Mouse (Mus musculus) bone marrow macrophage, adult 2 months (primary cell): ENCODE results near the gene Gm49391. TPM values are rescaled to one million over a fixed set of nuclear protein-coding genes. Genes with fewer than 3 reads are reported as not detected.
"Not testable (repeated sequence)": the region's sequence is repeated elsewhere in the genome, so short reads cannot be mapped to it uniquely, and the experiment has no call there.

Source experiments
- H3K27ac ChIP-seq: 2 replicates; pipeline ENCODE4 v1.5.1; 2012; ENCODE audit warnings: low read depth, low read length; ENCODE audit not compliant: insufficient read depth
- H3K4me1 ChIP-seq: 2 replicates; pipeline ENCODE4 v1.6.1; 2012; ENCODE audit warnings: low read length; ENCODE audit not compliant: control insufficient read depth, insufficient read depth
- H3K4me3 ChIP-seq: 2 replicates; pipeline ENCODE4 v1.5.1; 2012; ENCODE audit warnings: mild to moderate bottlenecking, low read length, moderate library complexity; ENCODE audit not compliant: insufficient read depth
- CTCF ChIP-seq: IDR thresholded peaks from 2 replicates; pipeline ENCODE4 v1.5.1; 2012; ENCODE audit warnings: low read depth, mild to moderate bottlenecking, low read length, moderate library complexity
- POLR2A ChIP-seq: IDR thresholded peaks from 2 replicates; pipeline ENCODE4 v1.6.1; 2012; ENCODE audit warnings: mild to moderate bottlenecking, low read depth, low read length, borderline replicate concordance
- polyA plus RNA-seq: library from polyadenylated mRNA; stranded (reverse); fragments of >200 nt; gene quantifications from 2 replicates; pipeline ENCODE4 v1.2.4, GENCODE M21; 2012; ENCODE audit not compliant: missing spikeins, insufficient read depth, insufficient read length

Gene Gm49391
- polyA plus RNA-seq: 15.9 TPM in 1 of 2 replicates, not detected in the other

DNA sequence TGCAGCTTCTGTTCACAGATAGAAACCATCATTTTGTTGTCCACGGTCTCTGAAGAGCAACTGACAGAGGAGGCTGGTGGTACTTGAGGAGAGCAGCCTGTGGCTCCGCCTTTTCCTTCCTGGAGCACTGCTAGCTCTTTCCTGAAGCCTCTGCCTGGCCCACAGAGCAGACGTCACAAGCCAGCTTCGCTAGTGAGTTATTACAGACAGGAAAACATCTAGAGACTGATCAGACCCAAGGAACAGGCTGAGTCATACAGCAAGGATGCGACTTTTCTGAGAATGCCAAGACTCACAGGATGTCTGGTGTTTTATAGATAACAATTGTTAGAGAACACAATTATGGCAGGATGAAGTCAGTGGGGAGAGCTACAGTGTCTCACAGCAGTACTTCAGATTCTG lies at the start of gene Gm49391, which contains the start of gene Ctla2a:
TSS of gene Gm49391 (minus strand) at position 72 of the 402 bp plus-strand sequence.
TSS of gene Ctla2a (minus strand) at position 126 of the 402 bp plus-strand sequence.
- H3K27ac ChIP-seq: no peak within 1 kb of the TSS
- no peak within 1 kb of the TSS for H3K4me3 ChIP-seq
- peaks cover 5% of the 10 kb centered on the region; the same call in 1 of the 2 replicates for H3K4me1 ChIP-seq
- no peak for TF ChIP-seq POLR2A
- TF ChIP-seq CTCF: no peak

DNA sequence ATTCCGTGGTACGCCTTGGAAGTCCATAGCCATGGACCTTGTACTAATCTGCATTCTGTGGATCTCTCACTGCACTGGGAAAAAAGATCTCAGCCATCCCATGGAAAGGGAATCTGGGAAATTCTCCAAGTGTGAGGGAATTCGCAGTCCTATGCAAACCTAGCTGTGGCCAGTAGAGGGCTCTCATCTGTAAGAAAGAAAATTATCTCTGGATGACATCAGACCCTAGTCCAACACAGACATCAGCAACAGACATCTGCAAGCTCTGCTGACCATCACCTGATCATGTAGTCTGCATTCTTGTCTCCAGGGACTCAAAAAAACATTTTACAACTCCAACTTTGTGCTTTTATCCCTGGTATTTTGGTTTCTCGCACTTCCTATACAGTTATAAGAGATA lies 35.9 kb upstream of the Gm49391 start:
- H3K4me1 ChIP-seq, H3K4me3 ChIP-seq, H3K27ac ChIP-seq: not testable (repeated sequence)

DNA sequence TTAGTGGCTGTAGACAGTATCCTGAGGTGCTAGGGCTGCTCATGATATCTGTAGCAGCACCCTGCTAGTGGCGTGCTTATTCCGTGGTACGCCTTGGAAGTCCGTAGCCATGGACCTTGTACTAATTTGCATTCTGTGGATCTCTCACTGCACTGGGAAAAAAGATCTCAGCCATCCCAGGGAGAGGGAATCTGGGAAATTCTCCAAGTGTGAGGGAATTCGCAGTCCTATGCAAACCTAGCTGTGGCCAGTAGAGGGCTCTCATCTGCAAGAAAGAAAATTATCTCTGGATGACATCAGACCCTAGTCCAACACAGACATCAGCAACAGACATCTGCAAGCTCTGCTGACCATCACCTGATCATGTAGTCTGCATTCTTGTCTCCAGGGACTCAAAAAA lies 27.6 kb upstream of the Gm49391 start:
- not testable (repeated sequence) for H3K4me3 ChIP-seq, H3K27ac ChIP-seq, H3K4me1 ChIP-seq

DNA sequence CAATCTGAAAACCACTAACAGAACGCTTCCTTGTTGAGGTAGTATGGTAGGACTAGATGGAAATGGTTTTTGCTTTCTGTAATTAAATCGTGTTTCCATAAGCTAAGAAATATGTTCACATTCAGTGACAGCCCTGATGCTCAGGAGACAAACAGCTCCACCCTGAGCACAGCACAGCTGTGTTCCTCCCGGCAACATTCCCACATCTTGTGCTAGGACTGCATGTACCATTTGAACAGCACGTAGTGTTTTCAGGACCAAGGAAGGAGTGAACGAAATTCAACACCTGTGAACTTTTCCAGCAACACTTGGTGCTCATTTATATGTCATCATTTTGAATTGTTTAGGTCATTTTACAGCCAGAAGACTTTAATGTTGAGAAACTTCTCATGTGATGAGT lies 25.3 kb upstream of the Gm49391 start:
- no peak for TF ChIP-seq CTCF
- TF ChIP-seq POLR2A: no peak
- Histone ChIP-seq H3K4me1 (no peaks in the 10 kb centered on the region), H3K4me3 (no peak overlapping the region), H3K27ac (no peak overlapping the region)

DNA sequence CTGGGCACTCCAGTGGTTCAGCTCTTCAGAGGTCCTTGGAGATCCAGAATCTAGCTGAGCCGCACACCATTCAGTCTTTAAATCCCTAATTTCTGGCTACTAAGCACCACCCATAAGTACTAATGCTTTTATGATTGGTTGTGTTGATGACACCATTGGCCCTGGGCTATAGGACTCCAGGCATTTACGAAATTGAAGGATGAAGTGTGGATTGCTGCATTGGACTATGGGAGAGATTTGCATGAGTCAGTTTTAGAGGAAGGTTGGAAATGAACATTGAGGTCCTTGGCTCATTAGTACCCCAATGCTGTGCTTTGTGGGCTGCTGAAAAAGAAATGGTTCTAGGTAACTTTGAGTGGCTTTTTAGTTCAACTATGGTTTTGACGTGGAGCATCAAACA lies 5.5 kb upstream of the Gm49391 start, which contains the start of gene Tpbpa:
TSS of gene Tpbpa (minus strand) at position 101 of the 400 bp plus-strand sequence.
- not testable (repeated sequence) for H3K4me3 ChIP-seq, H3K27ac ChIP-seq, H3K4me1 ChIP-seq

DNA sequence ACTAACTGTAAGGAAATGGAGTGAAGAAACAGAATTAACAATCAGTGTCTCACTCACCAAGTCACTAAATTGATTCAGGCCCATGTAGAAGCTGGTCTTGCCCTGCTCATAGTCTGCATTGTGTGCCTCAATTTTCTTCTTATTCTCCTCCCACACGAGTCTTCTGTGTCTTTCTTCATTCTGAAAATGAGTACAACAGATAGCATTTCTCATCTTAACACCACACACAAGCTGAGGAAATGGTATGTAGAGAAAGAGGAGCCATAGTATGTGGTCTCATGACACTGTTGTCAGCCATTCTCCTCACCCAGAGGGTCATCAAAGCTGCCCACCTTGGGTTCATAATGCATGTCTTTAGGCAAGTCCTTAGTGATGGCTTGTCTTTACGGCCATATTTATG lies 881 bp downstream of the Gm49391 start, which contains the start of gene Gm49393:
TSS of gene Gm49393 (minus strand) at position 101 of the 400 bp plus-strand sequence.
- H3K27ac ChIP-seq, H3K4me3 ChIP-seq, H3K4me1 ChIP-seq: not testable (repeated sequence)

DNA sequence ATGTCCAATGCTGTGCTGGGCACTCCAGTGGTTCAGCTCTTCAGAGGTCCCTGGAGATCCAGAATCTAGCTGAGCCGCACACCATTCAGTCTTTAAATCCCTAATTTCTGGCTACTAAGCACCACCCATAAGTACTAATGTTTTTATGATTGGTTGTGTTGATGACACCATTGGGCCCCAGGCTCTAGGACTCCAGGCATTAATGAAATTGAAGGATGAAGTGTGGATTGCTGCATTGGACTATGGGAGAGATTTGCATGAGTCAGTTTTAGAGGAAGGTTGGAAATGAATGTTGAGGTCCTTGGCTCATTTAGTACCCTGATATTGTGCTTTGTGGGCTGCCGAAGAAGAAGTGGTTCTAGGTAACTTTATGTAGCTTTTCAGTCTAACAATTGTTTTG lies 31.6 kb downstream of the Gm49391 start, which contains the start of gene Tpbpb:
TSS of gene Tpbpb (minus strand) at position 101 of the 400 bp plus-strand sequence.
- not testable (repeated sequence) for H3K27ac ChIP-seq, H3K4me1 ChIP-seq, H3K4me3 ChIP-seq

DNA sequence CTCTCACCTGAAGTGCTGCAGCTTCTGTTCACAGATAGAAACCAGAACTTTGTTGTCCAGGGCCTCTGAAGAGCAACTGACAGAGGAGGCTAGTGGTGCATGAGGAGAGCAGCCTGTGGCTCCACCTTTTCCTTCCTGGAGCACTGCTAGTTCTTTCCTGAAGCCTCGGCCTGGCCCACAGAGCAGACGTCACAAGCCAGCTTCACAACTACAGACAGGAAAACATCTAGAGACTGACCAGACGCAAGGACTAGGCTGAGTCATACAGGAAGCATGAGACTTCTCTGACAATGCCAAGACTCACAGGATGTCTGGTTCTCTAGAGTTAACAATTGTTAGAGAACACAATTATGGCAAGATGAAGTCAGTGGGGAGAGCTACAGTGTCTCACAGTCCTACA lies 39.0 kb downstream of the Gm49391 start, which contains the start of gene Ctla2b:
TSS of gene Ctla2b (minus strand) at position 120 of the 400 bp plus-strand sequence.
- H3K27ac ChIP-seq: peak within 1 kb of the TSS; percentile 82
- peaks cover 29% of the 10 kb centered on the region for H3K4me1 ChIP-seq
- TF ChIP-seq POLR2A (no peak), CTCF (no peak)
- peak within 1 kb of the TSS; percentile 46 for H3K4me3 ChIP-seq

DNA sequence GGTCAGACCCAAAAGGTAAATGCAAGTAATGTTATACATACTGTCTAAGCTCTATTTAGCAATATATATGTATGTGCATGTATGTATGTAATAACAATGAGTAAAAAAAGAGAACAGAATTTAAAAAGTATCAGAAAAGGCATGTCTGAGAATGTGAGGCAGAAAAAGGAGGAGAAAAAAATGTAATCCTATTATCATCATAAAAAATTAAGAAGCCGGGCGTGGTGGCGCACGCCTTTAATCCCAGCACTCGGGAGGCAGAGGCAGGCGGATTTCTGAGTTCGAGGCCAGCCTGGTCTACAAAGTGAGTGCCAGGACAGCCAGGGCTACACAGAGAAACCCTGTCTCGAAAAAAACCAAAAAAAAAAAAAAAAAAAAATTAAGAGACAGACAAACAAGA lies 39.6 kb downstream of the Gm49391 start, which contains the start of gene Gm49392:
TSS of gene Gm49392 (minus strand) at position 101 of the 400 bp plus-strand sequence.
- Histone ChIP-seq H3K27ac (peak within 1 kb of the TSS; percentile 82), H3K4me1 (peaks cover 33% of the 10 kb centered on the region)

DNA sequence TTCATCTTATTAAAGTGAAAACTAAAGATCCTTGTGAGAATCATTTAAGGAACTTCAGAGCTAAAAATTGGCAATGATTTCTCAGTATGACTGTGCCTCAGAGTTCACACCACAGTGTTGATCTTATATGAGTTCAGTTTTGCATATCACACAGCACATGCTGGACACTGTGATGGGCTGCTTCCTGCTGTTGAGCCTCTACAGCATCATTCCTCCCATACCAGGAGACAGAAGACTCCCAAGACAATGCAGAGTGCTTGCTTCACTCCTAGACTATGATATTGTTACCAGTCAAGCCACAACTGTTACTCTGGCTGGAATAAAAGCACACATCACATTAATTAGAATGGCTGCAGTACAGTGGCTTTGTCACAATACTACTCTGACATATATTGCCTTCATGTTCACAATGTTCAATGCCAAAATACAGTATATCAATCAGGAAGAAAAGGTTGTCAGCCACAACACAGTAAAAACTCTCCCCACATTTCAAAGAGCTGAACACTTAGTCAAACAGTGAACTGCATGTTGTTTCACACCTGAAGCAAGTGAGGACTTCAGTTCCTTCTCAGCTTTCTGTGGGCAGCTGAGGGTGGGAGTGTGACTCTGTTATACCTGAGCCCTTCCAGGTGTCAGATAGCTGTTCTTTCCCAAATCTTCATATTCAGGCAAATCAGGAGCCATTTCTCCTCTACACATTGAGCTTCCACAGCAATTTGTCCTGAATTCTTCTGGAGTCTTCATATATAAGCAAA lies 40.8 kb downstream of the Gm49391 start:
- peaks cover 36% of the 10 kb centered on the region for H3K4me1 ChIP-seq
- peak overlapping the region; percentile 11; the same call in 1 of the 2 replicates for H3K27ac ChIP-seq
- TF ChIP-seq CTCF (no peak), POLR2A (no peak)
- H3K4me3 ChIP-seq: no peak overlapping the region

More for the DNA sequence above, 39.6 kb downstream of the Gm49391 start, which contains the start of gene Gm49392:
- H3K4me3 ChIP-seq: peak within 1 kb of the TSS; percentile 46

DNA sequence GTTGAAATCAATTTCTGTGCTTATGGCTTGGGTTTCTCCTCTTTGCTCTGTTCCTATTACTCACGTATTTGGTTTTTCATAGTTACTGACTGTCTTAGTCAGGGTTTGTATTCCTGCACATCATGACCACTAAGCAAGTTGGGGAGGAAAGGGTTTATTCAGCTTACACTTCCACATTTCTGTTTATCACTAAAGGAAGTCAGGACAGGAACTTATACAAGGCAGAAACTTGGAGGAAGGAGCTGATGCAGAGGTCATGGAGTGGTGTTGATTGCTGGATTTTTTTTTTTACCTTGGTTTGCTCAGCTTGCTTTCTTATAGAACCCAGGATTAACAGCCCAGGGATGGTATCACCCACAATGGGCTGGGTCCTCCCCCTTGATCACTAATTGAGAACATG lies 44.1 kb downstream of the Gm49391 start:
- peaks cover 31% of the 10 kb centered on the region for H3K4me1 ChIP-seq
- peak overlapping the region; percentile 32; the same call in 1 of the 2 replicates for H3K4me3 ChIP-seq
- no peak for TF ChIP-seq CTCF
- H3K27ac ChIP-seq: peak overlapping the region; percentile 100
